Mouse (Mus musculus) cerebellum, adult 11 months (tissue): ENCODE data around the gene Itpk1.
A peak's percentile ranks its signal among the peaks of the same experiment; 100 is the strongest.

Experiments used
- DNase-seq: peaks from one replicate; pipeline ENCODE4 v3.0.0; 2022

The Itpk1 gene

DNA sequence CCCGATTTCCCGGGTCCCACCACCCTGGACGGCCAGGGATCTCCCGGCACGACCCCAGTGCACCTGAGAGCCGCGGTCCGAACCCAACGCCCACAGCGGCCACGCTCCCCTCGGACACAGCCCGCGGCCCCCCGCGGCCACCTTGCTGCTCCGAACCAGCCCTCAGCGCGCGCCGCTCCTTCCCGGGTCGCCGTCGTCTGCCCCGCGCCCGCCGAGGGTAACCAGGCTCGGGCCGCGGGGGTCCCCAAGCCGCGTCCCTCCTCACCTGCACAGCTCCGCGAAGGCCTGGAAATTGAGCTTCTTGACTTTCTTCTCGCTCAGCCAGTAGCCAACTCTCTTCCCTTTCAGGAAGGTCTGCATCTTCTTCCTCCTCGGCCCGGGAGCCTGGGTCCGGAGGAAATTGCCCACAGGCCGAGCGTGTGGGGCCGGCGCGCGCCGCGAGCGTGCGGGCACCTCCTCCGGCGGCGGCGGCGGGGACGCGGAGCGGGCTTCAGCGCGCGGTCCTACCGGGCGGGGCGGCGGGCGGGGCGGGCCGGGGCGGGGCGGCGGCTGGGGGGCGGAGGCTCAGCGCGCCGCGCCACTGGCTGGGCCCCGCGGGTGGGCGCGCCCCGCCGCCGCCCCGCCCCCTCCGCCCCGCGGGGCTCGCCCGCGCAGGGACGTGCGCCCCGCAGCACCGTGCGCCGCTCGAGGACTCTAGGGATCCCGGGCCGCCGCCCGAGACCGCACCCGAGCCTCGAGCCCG, at the start of gene Itpk1:
Gene Itpk1 (minus strand): TSS at position 474 of the 742 bp plus-strand sequence.
- peak; percentile 63 for DNase-seq

DNA sequence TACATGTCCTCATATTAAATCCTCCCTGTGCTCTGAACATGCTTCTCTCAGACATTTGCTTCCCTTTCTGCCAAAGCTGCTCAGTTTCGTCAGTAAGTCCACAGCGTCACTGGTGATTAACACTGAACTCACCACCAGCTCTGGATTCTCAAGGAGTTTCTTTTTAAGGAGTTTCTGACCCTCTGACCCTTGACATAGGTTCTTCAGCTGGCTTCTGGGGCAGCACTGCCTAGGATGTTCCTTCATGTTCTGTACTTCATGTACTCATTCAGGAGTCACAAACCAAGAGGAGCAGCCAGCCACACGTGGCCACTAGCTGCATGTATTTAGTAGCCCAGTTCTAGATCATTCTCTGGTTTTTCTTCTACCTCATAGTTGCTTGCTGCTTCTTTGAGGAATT, 43.5 kb upstream of the Itpk1 start:
- no peak for DNase-seq

DNA sequence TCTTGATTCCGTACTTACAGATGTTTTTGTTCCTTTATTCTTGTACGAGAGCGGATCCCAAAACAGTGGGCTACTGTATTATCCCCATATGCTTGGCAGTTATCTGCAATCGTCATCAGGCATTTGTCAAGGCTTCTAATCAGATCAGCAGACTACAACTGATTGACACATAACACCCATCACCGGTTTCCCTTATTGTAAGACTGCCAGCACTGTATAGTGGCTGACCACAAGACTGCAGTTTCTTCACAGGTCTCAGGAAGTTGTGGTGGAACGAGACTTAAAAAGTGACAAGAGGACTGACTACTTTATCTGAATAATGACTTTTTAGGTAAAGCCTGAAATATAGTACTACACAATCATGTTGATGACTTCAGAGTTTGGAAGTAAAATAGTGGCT, 40.1 kb upstream of the Itpk1 start:
- no peak for DNase-seq

DNA sequence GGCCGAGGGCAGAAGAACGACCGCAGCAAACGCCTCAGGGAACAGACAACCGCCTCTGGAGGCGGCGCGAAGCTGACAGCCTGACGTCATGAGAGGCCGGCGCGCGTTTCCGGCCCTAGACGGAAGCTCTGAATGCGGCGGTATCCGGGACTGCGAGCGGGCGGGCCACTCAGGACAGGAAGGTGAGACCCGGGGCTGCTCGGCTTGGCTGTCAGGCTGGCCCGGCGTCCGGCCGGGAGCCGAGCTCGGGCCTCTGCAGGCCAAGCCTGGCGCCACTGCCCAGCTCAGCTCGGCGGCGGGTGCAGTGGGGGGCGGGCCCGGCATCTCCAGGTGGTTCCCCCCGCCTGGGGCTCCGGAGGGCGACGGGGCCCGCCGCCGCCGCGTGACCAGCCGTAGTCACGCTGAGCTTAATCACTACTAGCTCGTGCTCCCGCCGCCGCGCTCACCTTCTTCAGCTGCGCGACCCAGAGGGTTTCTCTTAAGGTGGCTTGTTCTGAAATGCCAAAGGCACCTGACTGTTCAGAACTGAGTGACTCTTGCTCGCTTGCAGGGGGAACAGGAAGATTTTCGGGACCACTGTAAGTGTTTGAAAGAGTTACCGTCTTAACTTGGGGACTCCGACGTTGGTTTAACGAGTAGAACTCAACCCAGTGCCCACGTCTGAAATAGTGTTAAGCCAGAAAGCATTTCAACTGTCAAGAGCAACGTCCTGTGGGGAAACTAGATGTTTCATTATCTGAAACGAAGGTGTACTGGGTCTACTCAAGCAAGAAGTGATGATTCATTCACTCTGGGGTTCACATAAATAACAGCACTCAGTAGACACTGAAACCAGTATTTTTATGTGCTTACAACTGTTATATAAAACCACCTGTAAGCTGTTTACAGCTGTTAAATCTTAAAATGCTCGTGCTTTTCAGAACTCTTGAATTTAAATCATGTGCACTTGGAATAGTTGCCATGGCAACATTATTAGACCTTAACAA, 39.2 kb upstream of the Itpk1 start, which contains the start of the genes Moap1 and Tmem251:
Gene Moap1 (minus strand): TSS at position 73 of the 986 bp plus-strand sequence.
Gene Tmem251 (plus strand): TSS at position 174 of the 986 bp plus-strand sequence.
- DNase-seq = peak; percentile 86

DNA sequence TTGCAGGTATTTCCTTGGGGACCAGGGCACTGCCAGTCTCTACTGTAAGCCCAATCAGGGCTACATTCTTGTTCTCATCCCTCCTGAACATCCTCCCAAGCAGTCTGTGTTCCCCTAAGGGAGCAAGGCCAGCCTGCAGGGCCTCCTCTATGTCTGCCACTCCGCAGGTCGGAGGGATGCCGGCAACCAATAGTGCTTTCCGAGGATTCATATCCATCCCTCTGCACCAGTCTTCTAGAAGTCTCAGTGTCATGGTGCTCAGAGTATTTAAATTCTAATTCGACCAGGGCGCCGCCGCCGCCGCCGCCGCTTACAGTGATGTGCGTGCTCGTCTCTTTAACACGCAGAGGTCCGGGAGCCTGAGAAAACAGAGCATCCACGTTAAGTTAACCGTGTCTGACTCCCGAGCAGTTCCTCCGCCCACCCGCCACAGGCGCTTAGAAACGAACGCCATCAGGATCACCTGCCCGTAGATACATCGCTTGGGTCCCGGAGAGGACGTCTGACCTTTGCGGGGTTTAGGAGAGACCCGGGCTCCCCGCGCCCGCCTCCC, 38.4 kb upstream of the Itpk1 start:
- DNase-seq = no peak

DNA sequence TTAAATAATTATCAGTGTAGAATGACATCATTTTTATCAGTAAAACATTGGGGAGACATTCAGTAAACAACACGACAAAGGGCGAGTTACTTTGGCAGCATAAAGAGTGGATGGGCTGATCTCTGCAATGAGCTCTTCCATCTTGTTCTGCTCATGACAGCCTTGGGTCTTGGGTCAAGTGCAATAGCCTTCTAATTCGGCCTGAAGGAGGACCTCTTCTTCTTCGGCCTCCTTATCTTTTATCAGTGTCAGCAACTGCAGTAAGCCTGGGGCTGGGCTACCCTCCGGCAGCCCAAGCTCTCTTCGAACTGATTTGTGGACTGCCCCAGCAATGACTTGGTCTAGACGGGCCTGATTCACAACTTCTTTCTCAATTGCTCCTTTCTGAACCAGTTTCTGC, 37.3 kb upstream of the Itpk1 start:
- DNase-seq = no peak

DNA sequence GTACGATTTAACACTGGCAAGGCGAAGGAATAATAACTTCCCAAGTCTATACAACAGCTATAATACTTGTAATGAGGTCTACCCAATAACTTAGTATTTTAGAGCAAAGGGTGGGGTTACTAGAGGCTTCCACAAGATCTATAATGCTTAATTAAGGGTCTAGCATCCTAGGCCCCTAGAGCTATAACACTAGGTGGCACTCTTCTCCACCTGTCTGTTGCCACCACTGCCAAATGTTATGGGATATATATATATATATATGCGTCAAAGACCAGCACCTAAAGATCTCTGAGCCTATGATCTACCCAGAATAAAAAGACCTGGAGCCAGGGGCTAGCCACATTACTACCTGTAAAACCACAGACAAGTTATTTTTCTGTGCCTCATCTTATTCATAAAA, 35.6 kb upstream of the Itpk1 start:
- DNase-seq = no peak

DNA sequence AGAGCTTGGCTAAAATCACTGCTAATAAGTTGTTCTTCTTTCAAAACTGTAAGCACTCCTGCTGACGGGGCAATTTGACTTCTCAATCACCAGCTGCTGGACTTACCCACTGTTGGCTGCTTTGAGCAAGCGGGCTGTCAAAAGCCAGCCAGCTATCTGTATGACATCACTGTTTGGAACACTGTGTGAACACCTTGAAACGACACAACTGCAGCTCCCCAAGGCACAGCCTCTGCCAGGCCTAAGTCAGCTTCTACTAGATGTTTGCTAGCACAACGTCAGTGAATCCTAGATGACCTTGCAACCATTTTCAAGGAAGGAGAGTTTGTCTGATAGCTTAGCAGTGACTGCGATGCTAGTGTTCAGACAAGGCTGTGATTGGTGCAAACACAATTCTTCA, 34.4 kb upstream of the Itpk1 start:
- no peak for DNase-seq

DNA sequence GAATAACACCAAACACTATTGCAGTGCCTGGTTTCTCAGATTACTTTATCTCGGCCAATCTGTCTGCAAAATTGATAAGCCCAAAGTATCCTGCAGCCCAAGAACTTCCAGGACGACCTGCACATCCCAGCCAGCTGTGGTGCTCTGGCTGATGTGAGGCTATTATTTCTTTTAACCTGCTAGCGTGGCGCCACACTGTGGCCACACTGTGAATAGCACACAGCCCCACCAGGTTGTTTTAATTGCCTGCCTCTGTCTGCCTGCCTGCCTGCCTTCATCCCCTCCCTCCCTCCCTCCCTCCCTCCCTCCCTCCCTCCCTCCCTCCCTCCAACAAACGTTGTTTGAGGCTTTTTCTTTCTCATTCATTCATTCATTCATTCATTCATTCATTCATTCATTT, 28.7 kb upstream of the Itpk1 start:
- DNase-seq = no peak

DNA sequence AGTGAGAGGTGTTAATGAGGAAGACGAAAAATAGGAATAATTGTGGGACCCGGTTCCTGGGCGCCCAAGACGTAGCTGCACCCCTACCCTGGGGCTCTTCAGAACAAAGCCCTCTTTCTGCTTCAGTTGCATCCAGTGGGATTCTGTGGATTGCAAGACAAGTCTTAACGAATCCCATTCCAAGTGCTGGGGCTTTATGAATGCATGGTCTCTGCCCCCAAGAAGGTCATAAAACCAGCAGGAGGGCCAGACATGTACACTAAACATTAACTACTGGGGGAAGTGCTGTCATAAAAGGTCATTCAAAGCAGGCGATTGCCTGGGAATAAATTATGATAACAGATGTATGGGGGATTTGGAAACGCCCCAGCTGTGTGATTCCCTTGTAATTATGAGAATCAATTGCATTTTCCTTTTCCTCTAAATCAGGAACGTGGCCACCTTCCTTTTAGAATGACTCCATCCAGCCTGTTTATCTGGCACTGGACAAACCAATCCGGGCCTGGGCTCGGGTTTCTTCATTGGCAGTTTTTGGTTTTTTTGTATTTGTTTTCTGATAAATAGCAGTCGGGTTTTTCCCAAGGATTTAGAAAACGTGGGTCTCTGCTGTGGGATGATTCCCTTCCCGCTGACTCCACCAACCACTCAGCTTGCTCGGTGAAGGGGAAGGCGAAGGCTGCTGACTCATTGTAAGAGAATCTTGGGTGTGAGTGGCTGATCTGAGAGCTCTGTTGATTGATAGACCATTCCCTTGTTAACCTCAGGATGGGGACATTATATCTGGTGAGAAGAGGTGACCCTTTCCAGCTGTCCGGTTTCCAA, 26.3 kb upstream of the Itpk1 start:
- no peak for DNase-seq

DNA sequence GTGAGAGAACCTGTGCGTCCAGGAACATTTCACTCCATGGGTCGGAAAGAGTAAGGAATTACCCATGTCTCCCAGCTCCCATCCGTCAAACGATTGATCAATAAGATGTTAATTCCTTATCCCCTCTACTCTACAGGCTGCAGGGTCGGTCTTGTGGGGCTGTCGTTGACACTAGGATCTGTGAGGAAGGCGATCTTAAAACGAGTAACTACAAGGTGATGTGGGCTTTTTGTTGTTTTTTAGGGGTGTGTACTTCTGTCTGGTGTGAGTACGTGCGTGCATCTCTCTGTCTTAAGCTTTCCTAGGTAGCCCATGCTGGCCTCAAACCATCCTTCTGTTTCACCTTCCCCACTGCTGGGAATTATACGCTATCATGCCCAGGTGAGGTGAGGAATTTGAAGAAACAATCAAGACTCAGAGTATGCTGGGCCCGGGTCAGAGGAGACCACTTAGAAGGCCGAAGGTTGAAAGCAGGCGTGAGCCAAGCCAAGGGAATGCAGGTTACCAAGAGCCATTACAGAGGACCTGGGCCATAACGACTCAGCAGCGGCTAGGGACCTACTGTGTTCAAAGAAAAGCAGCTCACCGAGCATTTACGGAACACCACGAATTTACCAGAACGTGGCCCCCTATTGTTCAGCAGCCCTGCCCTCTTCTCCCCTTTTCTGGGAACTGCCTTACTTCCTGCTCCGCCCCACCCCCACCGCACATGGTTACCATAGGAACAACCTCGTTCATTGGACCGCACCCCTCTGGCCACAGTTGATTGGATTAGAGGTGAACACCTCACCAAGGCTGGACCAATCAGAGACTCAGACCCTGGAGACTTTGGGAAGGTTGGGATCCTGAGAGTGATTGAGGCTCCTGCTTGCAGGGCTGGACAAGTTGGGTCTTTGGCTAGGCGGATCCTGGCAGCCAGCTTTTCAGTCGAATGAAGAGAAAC, 25.4 kb upstream of the Itpk1 start:
- DNase-seq = peak; percentile 70

DNA sequence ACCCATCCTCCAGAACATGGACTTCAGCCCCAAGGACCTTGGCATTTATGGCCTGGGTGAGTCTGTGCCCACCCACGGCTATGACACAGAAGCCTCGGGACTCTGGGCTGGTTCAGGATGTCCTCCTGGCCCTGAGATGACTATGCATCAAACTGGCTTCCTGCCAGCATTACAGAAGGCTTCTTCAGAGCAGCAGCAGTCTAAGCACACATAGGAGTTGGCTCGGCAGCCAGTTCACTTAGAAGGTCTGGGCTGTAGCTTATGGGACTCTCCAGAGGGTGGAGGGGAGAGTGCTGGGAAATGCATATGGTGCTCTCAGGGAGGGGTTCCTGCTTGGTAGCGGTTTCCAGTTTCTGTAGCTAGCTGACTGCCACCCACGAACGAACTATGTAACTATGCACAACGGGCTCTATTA, 21.0 kb upstream of the Itpk1 start:
- no peak for DNase-seq

DNA sequence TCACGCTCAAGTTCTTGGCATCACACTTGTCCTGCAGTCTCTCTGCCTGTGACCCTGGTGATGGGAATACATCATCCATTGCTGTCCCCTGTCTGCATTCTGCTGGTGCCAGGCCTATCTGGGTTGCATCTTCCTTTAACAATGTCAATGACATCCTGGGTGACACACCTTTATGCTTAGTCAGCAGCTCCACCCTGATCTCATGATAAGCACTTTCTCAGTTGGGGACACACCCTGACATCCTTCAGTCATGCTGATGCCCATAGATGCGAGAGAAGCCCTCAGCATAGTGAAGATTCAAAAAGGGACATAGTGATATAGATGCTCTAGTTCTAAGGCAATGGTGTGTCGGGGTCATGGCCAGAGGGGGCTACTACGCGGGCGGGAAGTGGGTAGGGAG, 20.4 kb upstream of the Itpk1 start:
- no peak for DNase-seq

DNA sequence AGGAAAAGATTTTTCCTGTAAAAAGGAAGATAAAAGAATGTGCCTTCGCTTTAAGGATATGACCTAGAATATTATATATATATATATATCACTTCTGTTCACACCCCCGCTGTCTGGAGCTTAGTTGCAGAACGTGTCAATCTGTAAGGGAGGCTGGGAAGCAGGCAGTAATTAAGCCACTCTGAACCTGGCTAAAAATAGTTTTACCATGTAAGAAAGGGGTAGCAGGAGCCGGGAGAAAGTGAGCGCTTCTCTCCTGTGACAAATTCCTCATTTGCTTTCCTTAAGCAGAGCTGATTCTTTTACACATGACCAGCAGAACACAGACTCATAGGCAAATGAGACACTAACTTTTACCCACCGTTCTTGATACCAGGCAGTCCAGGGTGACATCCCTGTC, 19.1 kb upstream of the Itpk1 start:
- no peak for DNase-seq

DNA sequence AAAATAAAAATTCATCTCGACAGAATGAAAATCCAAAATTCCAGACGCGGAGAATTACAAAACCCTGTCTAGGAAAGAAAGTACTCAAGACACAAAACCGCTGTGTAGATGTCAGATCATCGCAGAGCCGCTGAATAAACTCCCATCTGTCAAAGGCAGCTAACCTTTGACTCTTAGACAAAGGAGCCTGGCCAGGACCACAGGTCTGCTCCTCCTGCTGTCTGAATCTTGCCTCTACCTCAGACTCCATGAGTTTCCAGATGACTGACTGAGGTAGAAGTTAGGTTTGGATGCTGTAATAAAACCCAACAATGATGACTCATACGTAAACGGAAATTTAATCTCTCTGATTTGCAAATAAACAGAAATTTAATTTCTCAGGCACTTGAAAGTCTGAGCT, 18.2 kb upstream of the Itpk1 start:
- no peak for DNase-seq

DNA sequence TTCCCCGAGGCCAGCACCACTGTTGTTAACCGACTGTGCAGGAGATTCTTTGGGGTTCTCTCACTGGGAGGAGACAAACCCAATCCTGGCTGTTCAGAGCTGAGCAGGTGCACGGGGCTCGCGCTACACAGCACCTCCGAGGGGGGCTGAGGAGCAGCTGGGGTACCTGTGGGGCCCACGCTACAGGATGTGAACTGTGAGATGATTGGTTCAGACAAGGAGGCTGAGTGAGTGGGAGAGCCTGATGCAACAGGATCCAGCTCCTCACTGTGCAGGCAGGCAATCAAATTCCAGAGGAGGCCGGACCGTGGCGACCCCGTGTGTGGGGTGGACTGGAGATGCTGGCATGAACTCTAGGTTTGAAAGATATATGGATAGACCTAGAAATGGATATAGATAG, 17.7 kb upstream of the Itpk1 start:
- no peak for DNase-seq

DNA sequence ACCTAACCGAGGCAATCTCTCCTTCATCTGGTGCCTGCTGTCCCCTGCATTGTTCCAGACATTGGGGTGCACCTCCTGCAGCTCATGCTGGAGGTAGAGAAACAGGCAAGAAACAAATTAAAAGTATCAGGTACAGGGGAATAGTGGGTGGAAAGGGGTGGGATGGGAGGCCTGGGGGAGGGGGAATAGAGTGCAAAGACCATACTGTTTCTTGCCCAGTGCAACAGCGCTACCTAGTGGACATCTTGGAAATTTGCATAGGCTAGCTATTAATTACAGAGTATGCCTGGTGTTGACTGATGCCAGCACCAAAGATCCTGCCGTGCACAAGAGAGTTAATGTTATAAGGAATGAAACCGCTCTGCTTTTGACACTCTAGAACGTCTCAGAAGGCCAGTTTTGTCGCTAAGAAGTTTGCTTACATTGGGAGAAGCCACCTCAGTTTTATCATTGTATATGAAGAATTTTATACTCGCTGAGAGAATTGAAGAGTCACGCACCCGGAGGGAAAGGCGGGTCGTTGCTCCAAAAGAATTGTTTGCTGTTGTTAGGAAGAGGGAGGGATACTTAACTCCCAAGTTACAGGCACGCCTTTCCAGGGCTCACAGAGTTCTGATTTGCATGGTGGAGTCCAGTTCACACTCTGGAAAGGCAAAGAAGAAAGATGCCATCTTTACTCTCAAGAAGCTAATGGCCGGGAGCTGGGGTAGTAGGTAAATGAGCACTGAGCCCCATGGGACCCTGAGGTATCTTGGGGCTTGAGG, 15.0 kb upstream of the Itpk1 start:
- peak; percentile 47 for DNase-seq

DNA sequence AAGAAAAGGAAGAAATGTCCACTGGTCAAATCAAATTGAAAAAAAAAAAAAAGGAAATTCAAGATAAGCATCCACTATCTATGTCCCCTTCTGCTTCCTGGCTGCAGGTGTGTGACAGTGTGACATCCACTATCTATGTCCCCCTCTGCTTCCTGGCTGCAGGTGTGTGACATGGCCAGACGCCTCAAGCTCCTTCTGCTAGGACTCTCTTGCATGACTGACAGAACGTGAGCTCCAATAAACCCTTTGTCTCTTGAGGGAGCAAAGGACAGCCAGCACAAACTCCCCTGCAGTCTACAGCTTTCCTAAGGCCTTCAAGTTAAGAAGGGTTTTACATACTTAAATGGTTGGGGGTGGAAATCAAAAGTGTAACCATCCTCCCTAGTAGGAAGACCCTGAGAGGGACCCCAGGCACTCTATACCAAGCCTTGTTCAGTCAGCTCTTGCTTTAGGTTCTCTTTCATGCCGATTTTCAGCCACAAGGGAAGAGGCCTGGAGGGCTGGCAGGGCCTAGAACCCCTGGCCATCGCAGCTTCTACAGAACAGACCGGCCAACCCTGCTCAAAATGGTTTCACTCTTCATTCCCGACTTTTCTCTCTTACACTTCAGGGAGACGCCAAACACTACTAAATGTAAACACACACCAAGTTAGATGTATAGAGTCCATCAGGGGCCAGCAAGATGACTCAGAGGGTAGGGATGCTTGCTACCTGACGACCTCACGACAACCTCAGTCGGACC, 10.1 kb upstream of the Itpk1 start:
- DNase-seq = no peak

DNA sequence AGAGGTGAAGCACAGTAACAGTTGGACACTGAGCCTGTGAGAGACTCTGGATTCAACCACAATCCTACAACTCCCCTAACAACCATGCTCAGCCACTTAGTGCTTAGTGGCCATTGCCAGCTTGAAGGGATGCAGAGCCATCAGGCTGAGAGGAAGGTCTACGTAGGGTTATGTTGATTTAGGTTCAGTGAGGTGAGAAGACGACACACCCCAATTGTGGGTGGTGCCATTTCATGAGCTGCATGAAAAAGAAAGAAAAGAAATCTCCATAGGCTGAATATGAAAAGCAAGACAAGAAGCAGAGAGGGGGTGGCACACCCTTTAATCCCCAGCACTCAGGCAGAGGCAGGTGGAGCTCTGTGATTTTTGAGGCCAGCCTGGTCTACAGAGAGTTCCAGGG, 9.4 kb upstream of the Itpk1 start:
- no peak for DNase-seq
